Mouse (Mus musculus) limb, embryonic 14.5 days (tissue): Measurements from ENCODE around the gene Card19. TPM values are rescaled to one million over a fixed set of nuclear protein-coding genes. Genes with fewer than 3 reads are reported as not detected.

ENCODE experiments used
- ATAC-seq: fragments of 200-750 bp; cut with Nextera tagmentation; 2 replicates; pipeline ENCODE4 v1.8.0; 2017; ENCODE audit warnings: low read depth, moderate number of reproducible peaks, moderate TSS enrichment; ENCODE audit not compliant: low FRiP score
- DNase-seq: peaks from one replicate; pipeline ENCODE4 v3.0.0-alpha.2; 2015; ENCODE audit warnings: low spot score
- H3K27ac ChIP-seq: fragments of 300-500 bp; sonication (generic); replicated peaks from 2 replicates; pipeline ENCODE4 v1.5.1; 2014; ENCODE audit warnings: low read depth, mild to moderate bottlenecking, low read length, moderate library complexity, mixed read lengths
- H3K27me3 ChIP-seq: fragments of 300-500 bp; sonication (generic); 2 replicates; pipeline ENCODE4 v1.6.1; 2014; ENCODE audit warnings: low read length, mixed read lengths; ENCODE audit not compliant: control insufficient read depth, insufficient read depth
- H3K36me3 ChIP-seq: fragments of 300-500 bp; sonication (generic); 2 replicates; pipeline ENCODE4 v1.6.1; 2014; ENCODE audit warnings: mild to moderate bottlenecking, low read length, moderate library complexity, mixed read lengths; ENCODE audit not compliant: control insufficient read depth, insufficient read depth
- H3K4me1 ChIP-seq: fragments of 300-500 bp; sonication (generic); 2 replicates; pipeline ENCODE4 v1.6.1; 2014; ENCODE audit warnings: antibody characterized with exemption, low read length, mixed read lengths; ENCODE audit not compliant: control insufficient read depth, insufficient read depth
- H3K4me2 ChIP-seq: fragments of 300-500 bp; sonication (generic); replicated peaks from 2 replicates; pipeline ENCODE4 v1.6.1; 2014; ENCODE audit warnings: low read depth, mild to moderate bottlenecking, low read length, moderate library complexity; ENCODE audit not compliant: severe bottlenecking
- H3K4me3 ChIP-seq: fragments of 300-500 bp; sonication (generic); replicated peaks from 2 replicates; pipeline ENCODE4 v1.5.1; 2014; ENCODE audit warnings: low read length
- H3K9ac ChIP-seq: fragments of 300-500 bp; sonication (generic); 2 replicates; pipeline ENCODE4 v1.6.1; 2014; ENCODE audit warnings: mild to moderate bottlenecking, low read depth, low read length, moderate library complexity; ENCODE audit not compliant: severe bottlenecking
- H3K9me3 ChIP-seq: fragments of 300-500 bp; sonication (generic); 2 replicates; pipeline ENCODE4 v1.6.1; 2016; ENCODE audit warnings: low read length; ENCODE audit not compliant: control insufficient read depth
- POLR2A ChIP-seq: fragments of 200-500 bp; IDR thresholded peaks from 2 replicates; pipeline ENCODE4 v1.8.0; 2012; ENCODE audit warnings: inconsistent platforms, mild to moderate bottlenecking, moderate library complexity, borderline replicate concordance; ENCODE audit not compliant: insufficient read depth, insufficient read length; ENCODE audit errors: extremely low read depth
- WGBS: fragments of 180-500 bp; shearing (Covaris S2); extraction: QIAGEN DNeasy Blood & Tissue Kit; methylation state at CpG from one replicate; pipeline ENCODE4 v1.1.7; 2014; 5-methylcytosine and 5-hydroxymethylcytosine counted together
- polyA plus RNA-seq, 2 experiments: library from polyadenylated mRNA; depleted of rRNA in 1 of 2; stranded (reverse) in 1 of 2; unstranded in 1 of 2; fragments of >200 nt; fragmentation: Nextera tagmentation in 1 of 2; extraction: Ambion mirVana in 1 of 2; gene quantifications; 2 replicates each; pipeline versions ENCODE4 v1.2.1 to v1.2.3; 2012 to 2014

The Card19 gene
- polyA plus RNA-seq, 2 experiments = 67.1 to 71.3 TPM

GRCm38 (mm10) chr13:49213531-49213932 lies 2.3 kb downstream of the Card19 start:
- DNase-seq (no peak), ATAC-seq (no peak)
- Histone ChIP-seq H3K9me3 (no peaks in the 10 kb centered on the region), H3K27me3 (no peaks in the 10 kb centered on the region), H3K36me3 (no peaks in the 10 kb centered on the region), H3K4me1 (peaks cover 26% of the 10 kb centered on the region), H3K27ac (no peak overlapping the region), H3K4me3 (no peak overlapping the region), H3K4me2 (no peak overlapping the region), H3K9ac (no peak overlapping the region)
- no peak for TF ChIP-seq POLR2A
- WGBS = 66% methylated on average over 4 of the region's 4 CpGs

DNA sequence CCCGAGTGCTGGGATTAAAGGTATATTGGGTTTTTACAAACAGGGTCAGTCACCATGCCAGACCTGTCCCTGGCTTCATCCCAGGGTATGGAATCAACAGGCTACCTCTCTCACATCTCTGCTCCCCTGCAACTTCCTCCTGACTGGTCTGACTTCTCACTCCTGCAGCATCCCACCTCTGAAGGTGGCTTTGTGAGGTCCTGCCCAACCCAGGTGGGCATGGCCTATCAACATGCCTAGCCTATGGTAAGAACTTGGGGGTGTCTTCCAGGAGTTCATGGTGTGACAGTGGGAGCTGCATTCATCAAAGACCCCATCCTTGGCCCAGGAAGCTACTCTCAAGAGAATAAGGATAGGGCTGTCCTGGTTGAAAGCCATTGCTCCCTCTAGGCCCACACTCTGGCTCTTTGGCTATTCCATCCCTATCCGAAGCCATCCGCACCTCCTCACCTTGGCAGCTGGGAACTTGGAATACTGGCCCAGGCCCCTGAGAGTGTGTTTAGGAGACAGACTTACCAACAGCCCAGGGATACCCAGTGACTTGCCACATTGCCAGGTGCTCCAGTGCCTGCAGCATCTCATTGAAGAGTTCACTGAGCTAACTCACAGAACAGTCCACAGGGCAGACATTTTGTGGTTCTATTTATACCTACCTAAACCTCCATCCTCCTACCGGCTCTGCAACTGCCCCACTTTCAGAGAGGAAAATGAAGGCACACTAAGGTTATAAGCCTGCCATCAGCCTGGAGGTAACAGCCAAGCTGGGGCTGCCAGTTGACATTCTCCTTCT lies 2.9 kb downstream of the Card19 start:
- H3K4me3 ChIP-seq = no peak overlapping the region
- 0 out of 2 replicates have a peak, but pooled peaks cover 2% of the 10 kb centered on the region for H3K36me3 ChIP-seq
- H3K4me2 ChIP-seq = no peak overlapping the region
- TF ChIP-seq POLR2A = no peak
- H3K9ac ChIP-seq = no peak overlapping the region
- no peaks in the 10 kb centered on the region for H3K27me3 ChIP-seq
- no peak for ATAC-seq
- WGBS = 83% methylated on average over 4 of the region's 4 CpGs
- no peaks in the 10 kb centered on the region for H3K9me3 ChIP-seq
- H3K4me1 ChIP-seq = peaks cover 26% of the 10 kb centered on the region
- H3K27ac ChIP-seq = no peak overlapping the region
- no peak for DNase-seq

DNA sequence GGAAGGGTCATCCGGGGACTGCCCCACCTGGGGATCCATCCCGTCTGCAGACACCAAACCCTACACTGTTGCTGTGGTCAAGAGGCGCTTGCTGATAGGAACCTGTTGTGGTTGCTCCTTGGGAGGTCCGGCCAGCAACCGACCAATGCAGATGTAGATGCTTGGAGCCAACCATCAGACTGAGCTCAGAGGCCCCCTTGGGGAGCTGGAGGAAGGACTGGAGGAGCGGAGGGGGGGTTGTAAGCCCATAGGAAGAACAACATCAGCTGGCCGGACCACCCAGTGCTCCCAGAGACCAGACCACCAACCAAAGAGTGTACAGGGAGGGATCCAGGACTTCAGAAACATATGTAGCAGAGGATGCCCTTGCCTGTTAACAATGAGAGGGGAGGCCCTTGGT lies 6.5 kb downstream of the Card19 start:
- H3K36me3 ChIP-seq = peaks cover 17% of the 10 kb centered on the region
- WGBS = 68% methylated on average over 7 of the region's 7 CpGs
- TF ChIP-seq POLR2A = no peak
- H3K4me3 ChIP-seq = no peak overlapping the region
- DNase-seq (no peak), ATAC-seq (no peak)
- peaks cover 10% of the 10 kb centered on the region for H3K4me1 ChIP-seq
- no peaks in the 10 kb centered on the region for H3K9me3 ChIP-seq
- no peak overlapping the region for H3K9ac ChIP-seq
- no peak overlapping the region for H3K4me2 ChIP-seq
- no peaks in the 10 kb centered on the region for H3K27me3 ChIP-seq
- H3K27ac ChIP-seq = no peak overlapping the region

DNA sequence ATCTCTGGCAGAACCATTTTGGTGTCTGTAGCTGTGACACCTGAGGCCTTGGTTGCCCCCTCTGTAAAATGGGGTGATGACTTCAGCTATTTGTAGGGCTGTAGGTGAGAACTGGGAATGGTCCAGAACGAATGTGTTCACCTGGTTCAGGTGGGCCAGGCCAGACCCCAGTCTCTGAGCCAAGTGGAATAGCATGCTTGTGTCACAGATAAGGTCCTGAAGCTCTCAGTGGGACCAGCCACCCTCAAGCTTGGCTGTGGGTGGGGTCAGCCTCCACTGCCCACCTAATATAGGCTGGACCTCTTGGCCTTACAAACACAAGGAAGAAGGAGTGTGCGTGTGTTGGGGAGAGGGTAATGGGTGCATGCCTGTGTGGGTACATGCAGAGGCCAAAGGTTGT lies 9.5 kb downstream of the Card19 start:
- ATAC-seq = no peak
- H3K4me1 ChIP-seq = peaks cover 3% of the 10 kb centered on the region; the same call in 1 of the 2 replicates
- H3K4me2 ChIP-seq = no peak overlapping the region
- 97% methylated on average over 2 of the region's 2 CpGs for WGBS
- peaks cover 39% of the 10 kb centered on the region for H3K36me3 ChIP-seq
- H3K9me3 ChIP-seq = no peaks in the 10 kb centered on the region
- no peaks in the 10 kb centered on the region for H3K27me3 ChIP-seq
- no peak overlapping the region for H3K4me3 ChIP-seq
- TF ChIP-seq POLR2A = no peak
- no peak for DNase-seq
- H3K9ac ChIP-seq = no peak overlapping the region
- H3K27ac ChIP-seq = no peak overlapping the region

DNA sequence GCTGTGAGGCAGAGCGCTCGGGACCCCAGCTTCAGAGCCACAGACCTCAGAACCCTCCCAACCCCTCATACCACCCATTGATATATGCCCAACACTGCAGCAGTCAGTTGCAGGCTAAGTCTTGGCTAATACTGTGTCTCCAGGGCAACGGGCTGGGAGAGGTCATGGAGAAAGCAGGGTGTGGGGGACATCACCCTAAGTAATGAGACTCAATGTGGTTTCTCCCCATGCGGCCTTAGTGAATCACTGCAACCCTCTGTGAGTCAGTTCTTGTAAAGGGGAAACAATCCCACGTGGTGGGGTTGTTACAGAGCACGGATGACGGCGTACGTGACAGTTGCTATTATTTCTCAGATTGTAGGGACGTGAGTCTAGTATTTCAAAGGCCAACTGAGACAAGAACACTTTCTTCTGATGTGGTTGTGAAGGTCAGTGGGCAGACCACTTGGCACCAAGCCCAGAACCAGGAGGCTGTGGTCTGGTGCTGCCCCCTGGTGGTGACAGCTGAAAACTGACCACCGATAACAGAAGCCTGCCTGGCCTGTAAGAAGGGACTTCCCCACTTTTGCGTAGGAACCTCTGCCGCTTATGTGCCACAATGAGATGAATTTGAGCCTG lies 10.3 kb downstream of the Card19 start:
- 49% methylated on average over 13 of the region's 13 CpGs for WGBS
- Histone ChIP-seq H3K9me3 (no peaks in the 10 kb centered on the region), H3K27me3 (no peaks in the 10 kb centered on the region), H3K27ac (no peak overlapping the region), H3K9ac (no peak overlapping the region), H3K4me2 (no peak overlapping the region), H3K36me3 (peaks cover 39% of the 10 kb centered on the region), H3K4me1 (peaks cover 3% of the 10 kb centered on the region; the same call in 1 of the 2 replicates), H3K4me3 (no peak overlapping the region)
- ATAC-seq (peak; percentile 25; the same call in 1 of the 2 replicates), DNase-seq (peak; percentile 69)
- TF ChIP-seq POLR2A = no peak
